Mouse (Mus musculus) urinary bladder, postnatal 4 days (tissue): ENCODE measurements at regions not wholly inside any gene's neighbourhood (a gene's known extent, or its start where the extent isn't known, plus 50 kb on each side); places are given as distances from the start of the nearest gene placed in this dataset.

Experiments
- DNase-seq, 2 experiments: peaks; one replicate each; pipeline ENCODE4 v3.0.0; 2021 to 2022; ENCODE audit warnings: low spot score in 2 of 2

DNA sequence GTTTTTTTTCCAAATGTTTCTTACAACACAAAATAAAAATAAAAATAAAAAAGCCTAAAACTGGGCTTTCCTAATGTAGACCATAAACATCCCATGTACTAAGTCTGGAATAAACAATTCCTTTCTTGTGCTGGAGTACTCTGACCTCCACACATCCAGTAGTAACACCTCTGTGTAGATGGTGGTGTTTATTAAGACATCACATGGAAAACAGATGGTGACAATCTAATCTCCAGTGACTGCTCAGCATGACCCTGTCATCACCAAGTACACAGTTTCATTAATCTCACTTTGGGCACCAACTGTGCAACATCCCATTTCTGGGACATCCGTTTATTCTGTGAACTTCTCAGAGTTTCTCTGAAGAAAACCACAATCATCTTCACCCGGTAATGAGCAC is 118.7 kb upstream of the Bank1 start:
- no peak for DNase-seq

- DNase-seq: no peak
These were observed 116.2 kb upstream of the Bank1 start for GRCm38 (mm10) chr3:136442099-136442498.

- DNase-seq: no peak
These were observed 114.2 kb upstream of the Bank1 start for GRCm38 (mm10) chr3:136439907-136440645.

DNA sequence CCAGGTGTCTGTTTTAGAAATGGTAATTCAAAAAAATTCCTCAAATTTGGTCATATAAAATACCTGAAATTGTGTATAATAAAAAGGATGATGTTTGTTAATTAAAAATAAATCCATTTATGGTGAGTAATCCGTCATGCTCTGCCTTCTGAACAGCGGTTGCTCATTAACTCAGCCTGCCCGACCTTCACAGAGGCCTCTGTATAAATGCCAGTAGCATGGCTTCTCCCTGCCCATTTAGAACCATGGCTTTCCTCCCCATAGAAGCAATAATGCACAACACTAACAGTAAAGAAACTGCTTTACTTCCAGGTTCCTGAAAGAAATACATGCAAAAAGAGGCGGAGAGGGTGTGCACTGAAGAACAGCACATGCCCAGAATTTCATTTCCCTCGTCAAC is 113.5 kb upstream of the Bank1 start:
- DNase-seq: no peak

GRCm38 (mm10) chr3:136434407-136434806 is 108.5 kb upstream of the Bank1 start:
- no peak for DNase-seq

DNA sequence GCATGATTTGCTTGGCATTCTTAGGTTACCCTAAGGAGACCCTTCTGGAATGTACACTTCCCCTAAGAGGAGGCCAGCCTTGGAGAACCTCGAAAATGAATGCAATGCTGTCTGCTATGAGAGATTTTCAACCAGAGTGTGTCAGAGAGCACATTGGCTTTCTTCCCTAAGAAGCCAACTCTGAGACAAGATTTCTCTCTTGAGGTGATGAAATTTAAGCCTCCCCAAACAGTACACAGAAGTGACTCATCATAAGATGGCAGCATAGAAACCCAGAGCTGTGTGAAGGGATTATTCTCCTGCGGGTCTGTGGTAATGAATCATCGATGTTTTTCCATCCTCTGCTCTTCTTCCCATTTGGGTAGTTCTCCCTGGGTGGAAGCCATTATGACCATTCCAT is 106.2 kb upstream of the Bank1 start:
- no peak for DNase-seq

DNA sequence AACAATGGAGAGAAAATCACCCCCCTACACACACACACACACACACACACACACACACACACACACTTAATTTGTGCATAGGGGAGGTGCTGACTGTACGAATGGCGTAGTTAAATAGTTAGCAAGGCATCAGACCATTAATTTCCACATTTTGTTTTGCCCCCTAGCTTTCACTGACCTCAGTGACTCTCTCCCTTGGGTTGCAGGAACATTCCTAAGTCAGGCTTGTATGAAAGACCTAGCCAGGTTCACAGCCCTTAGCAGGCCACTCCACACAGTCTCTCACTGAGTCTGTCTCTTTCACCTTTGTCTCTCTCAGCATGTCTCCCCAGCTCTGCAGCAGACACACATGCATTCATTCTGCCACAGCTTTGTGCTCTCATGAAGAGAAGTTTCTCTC is 101.6 kb upstream of the Bank1 start:
- DNase-seq: no peak

DNA sequence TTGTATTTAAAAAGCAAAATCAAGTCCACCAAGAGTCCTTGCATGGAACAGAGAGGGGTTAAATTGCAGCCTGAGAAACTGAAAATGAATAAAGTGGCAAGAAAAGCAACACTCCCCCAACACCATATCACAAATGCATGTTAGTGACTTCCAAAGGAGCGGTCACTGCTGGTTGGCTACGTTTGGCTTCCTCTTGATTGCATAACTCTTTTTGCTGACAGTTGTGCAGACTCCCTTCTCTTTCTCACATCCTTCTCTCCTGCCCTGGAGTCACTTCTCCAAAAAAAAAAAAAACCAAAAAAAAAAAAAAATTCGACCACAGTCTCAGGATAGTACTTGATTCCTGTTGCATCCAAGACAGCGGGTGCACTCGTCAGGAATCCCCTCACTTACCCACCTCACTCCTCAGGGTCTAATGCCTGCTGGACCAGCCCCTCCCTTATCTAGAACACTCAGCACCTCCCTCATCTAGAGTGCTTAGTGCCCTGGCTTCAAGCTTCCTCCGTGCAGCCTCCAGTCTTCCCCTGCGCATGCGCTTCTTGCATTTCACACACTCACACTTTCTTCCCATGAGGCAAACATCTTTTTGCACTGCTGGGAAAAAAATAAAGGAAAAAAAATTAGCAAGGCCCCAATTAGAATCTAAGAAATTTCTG is 100.8 kb upstream of the Bank1 start:
- DNase-seq: no peak

GRCm38 (mm10) chr3:136421969-136422614 is 96.2 kb upstream of the Bank1 start:
- no peak for DNase-seq

- DNase-seq: no peak
These were observed 79.7 kb upstream of the Bank1 start for GRCm38 (mm10) chr3:136405606-136406005.

- DNase-seq: no peak
These were observed 57.4 kb upstream of the Bank1 start for GRCm38 (mm10) chr3:136383282-136383681.

DNA sequence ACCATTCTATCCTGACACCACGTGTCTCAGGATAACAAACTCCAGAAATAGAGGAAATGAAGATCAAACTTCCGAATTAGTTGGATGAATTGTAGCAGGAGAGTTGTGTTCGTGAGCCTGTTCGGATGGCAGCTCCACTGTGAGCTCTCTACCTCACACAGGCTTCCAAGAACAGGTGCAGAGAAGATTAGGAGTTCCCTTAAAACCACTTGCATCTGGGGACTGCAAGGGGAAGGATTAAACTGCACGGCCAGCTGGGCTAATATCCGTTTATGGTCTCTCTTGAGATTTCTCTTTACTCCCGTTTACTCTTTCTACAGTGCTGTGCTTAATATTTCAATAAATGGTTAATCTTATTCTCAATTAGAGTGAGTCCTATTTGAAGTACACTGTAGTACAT is 54.8 kb upstream of the Bank1 start:
- no peak for DNase-seq

GRCm38 (mm10) chr3:136379741-136380398 is 54.0 kb upstream of the Bank1 start:
- DNase-seq: no peak

GRCm38 (mm10) chr3:136376893-136377292 is 51.0 kb upstream of the Bank1 start:
- DNase-seq: no peak
